ENCODE assay signal across 8 mouse cellular contexts in genomic region chr5:66617921-66618460, GRCm38 (mm10). TPM values are rescaled to one million over a fixed set of nuclear protein-coding genes. Genes with fewer than 3 reads are reported as not detected.
A peak's percentile ranks its signal among the peaks of the same experiment; 100 is the strongest.
DNase-seq lines count a peak whose midpoint lies in the region; ATAC-seq and TF ChIP-seq lines count a peak whose summit lies in the region.

No protein-coding gene starts in this region.

- no peak for TF ChIP-seq CTCF in lung, embryonic 14.5 days (IDR thresholded peaks at IDR 0.05; ENCODE audit: low read depth)

- H3K4me3 ChIP-seq in lung, embryonic 14.5 days (ENCODE audit: low read depth, low read length), result peak overlapping the region; percentile 90
- H3K4me3 ChIP-seq in embryonic facial prominence, embryonic 14.5 days (ENCODE audit: low read depth, low read length), result peak overlapping the region; percentile 64
- H3K4me3 ChIP-seq in hindbrain, embryonic 14.5 days (replicated peaks; ENCODE audit: low read length), result peak overlapping the region; percentile 70
- peak overlapping the region; percentile 84 for H3K4me3 ChIP-seq in limb, embryonic 15.5 days
- peak overlapping the region; percentile 94 for H3K4me3 ChIP-seq in neural tube, embryonic 15.5 days (replicated peaks)

- H3K9me3 ChIP-seq in lung, embryonic 14.5 days (ENCODE audit: low read depth, low read length), result no peaks in the 10 kb centered on the region
- H3K9me3 ChIP-seq in embryonic facial prominence, embryonic 14.5 days (ENCODE audit: control insufficient read depth, low read length), result no peaks in the 10 kb centered on the region
- no peaks in the 10 kb centered on the region for H3K9me3 ChIP-seq in hindbrain, embryonic 14.5 days (ENCODE audit: control insufficient read depth, low read length)
- H3K9me3 ChIP-seq in limb, embryonic 15.5 days, result no peaks in the 10 kb centered on the region
- no peaks in the 10 kb centered on the region for H3K9me3 ChIP-seq in neural tube, embryonic 15.5 days (replicated peaks)

- WGBS in lung, embryonic 14.5 days, result under 1% methylated on average over 53 of the region's 54 CpGs
- under 1% methylated on average over 44 of the region's 54 CpGs for WGBS in embryonic facial prominence, embryonic 14.5 days
- under 1% methylated on average over 54 of the region's 54 CpGs for WGBS in hindbrain, embryonic 14.5 days
- under 1% methylated on average over 54 of the region's 54 CpGs for WGBS in limb, embryonic 15.5 days
- under 1% methylated on average over 51 of the region's 54 CpGs for WGBS in neural tube, embryonic 15.5 days

- ATAC-seq in lung, embryonic 14.5 days (ENCODE audit: insufficient read depth), result peak; percentile 59
- ATAC-seq in embryonic facial prominence, embryonic 14.5 days (ENCODE audit: low read depth), result peak; percentile 56
- ATAC-seq in hindbrain, embryonic 14.5 days (ENCODE audit: low FRiP score), result peak; percentile 59
- peak; percentile 49 for ATAC-seq in limb, embryonic 15.5 days (ENCODE audit: insufficient number of reproducible peaks, low FRiP score, low TSS enrichment, low read depth)
- ATAC-seq in neural tube, embryonic 15.5 days (ENCODE audit: low FRiP score), result peak; percentile 64

- peak overlapping the region; percentile 93 for H3K9ac ChIP-seq in lung, embryonic 14.5 days
- peak overlapping the region; percentile 89 for H3K9ac ChIP-seq in embryonic facial prominence, embryonic 14.5 days (ENCODE audit: low read depth, low read length)
- H3K9ac ChIP-seq in hindbrain, embryonic 14.5 days, result peak overlapping the region; percentile 92
- peak overlapping the region; percentile 94 for H3K9ac ChIP-seq in limb, embryonic 15.5 days
- H3K9ac ChIP-seq in neural tube, embryonic 15.5 days (replicated peaks), result peak overlapping the region; percentile 99

- H3K4me2 ChIP-seq in lung, embryonic 14.5 days, result peak overlapping the region; percentile 83
- peak overlapping the region; percentile 85 for H3K4me2 ChIP-seq in embryonic facial prominence, embryonic 14.5 days (ENCODE audit: low read depth, low read length)
- peak overlapping the region; percentile 62 for H3K4me2 ChIP-seq in hindbrain, embryonic 14.5 days (replicated peaks)
- peak overlapping the region; percentile 84 for H3K4me2 ChIP-seq in limb, embryonic 15.5 days
- peak overlapping the region; percentile 71 for H3K4me2 ChIP-seq in neural tube, embryonic 15.5 days

- H3K27me3 ChIP-seq in lung, embryonic 14.5 days (ENCODE audit: insufficient read depth, low read length), result no peaks in the 10 kb centered on the region
- no peaks in the 10 kb centered on the region for H3K27me3 ChIP-seq in embryonic facial prominence, embryonic 14.5 days (replicated peaks; ENCODE audit: control insufficient read depth, insufficient read depth, low read length)
- H3K27me3 ChIP-seq in hindbrain, embryonic 14.5 days (ENCODE audit: control insufficient read depth, insufficient read depth, low read length), result no peaks in the 10 kb centered on the region
- no peaks in the 10 kb centered on the region for H3K27me3 ChIP-seq in limb, embryonic 15.5 days
- H3K27me3 ChIP-seq in neural tube, embryonic 15.5 days (replicated peaks), result no peaks in the 10 kb centered on the region

- peaks cover 24% of the 10 kb centered on the region for H3K4me1 ChIP-seq in lung, embryonic 14.5 days (ENCODE audit: insufficient read depth)
- peaks cover 29% of the 10 kb centered on the region for H3K4me1 ChIP-seq in embryonic facial prominence, embryonic 14.5 days (ENCODE audit: control insufficient read depth, insufficient read depth, low read length)
- peaks cover 40% of the 10 kb centered on the region for H3K4me1 ChIP-seq in hindbrain, embryonic 14.5 days (replicated peaks; ENCODE audit: control insufficient read depth, insufficient read depth, low read length)
- peaks cover 54% of the 10 kb centered on the region for H3K4me1 ChIP-seq in limb, embryonic 15.5 days
- peaks cover 59% of the 10 kb centered on the region for H3K4me1 ChIP-seq in neural tube, embryonic 15.5 days

- peak overlapping the region; percentile 97 for H3K27ac ChIP-seq in lung, embryonic 14.5 days (ENCODE audit: low read depth)
- peak overlapping the region; percentile 96 for H3K27ac ChIP-seq in embryonic facial prominence, embryonic 14.5 days (replicated peaks; ENCODE audit: low read depth, low read length)
- H3K27ac ChIP-seq in hindbrain, embryonic 14.5 days, result peak overlapping the region; percentile 92
- peak overlapping the region; percentile 98 for H3K27ac ChIP-seq in limb, embryonic 15.5 days
- peak overlapping the region; percentile 96 for H3K27ac ChIP-seq in neural tube, embryonic 15.5 days (replicated peaks)

- no peaks in the 10 kb centered on the region for H3K36me3 ChIP-seq in lung, embryonic 14.5 days (ENCODE audit: insufficient read depth)
- no peaks in the 10 kb centered on the region for H3K36me3 ChIP-seq in embryonic facial prominence, embryonic 14.5 days (ENCODE audit: control insufficient read depth, insufficient read depth, low read length)
- H3K36me3 ChIP-seq in hindbrain, embryonic 14.5 days (replicated peaks; ENCODE audit: control insufficient read depth, insufficient read depth), result no peaks in the 10 kb centered on the region
- no peaks in the 10 kb centered on the region for H3K36me3 ChIP-seq in limb, embryonic 15.5 days
- no peaks in the 10 kb centered on the region for H3K36me3 ChIP-seq in neural tube, embryonic 15.5 days

- DNase-seq in lung, embryonic 14.5 days, result peak; percentile 52
- DNase-seq in lung, postnatal 4 days, result no peak
- peak; percentile 54 for DNase-seq in adrenal gland, postnatal 14 days
- no peak for DNase-seq in embryonic facial prominence, embryonic 14.5 days (ENCODE audit: low spot score)
- DNase-seq in hindbrain, embryonic 14.5 days (ENCODE audit: low spot score), result peak; percentile 45
- DNase-seq in MN1 (ENCODE audit: low spot score), result no peak

RNA-seq across cellular contexts. Expression of gene Apbb2, which starts 0.6 kb away (rescaled TPM):
- polyA plus RNA-seq in lung, embryonic 14.5 days (2014; fragmentation: Nextera tagmentation; extraction: Ambion mirVana), result 49.8 and 54.6 TPM in 2 replicates
- total RNA-seq in adrenal gland, postnatal 14 days (2021), result 54.6 and 59.9 TPM in 2 replicates
- 39.8 and 47.9 TPM in 2 replicates for polyA plus RNA-seq in embryonic facial prominence, embryonic 14.5 days (2014; fragmentation: Nextera tagmentation; extraction: Ambion mirVana)
- polyA plus RNA-seq in hindbrain, embryonic 14.5 days (2014; fragmentation: Nextera tagmentation; extraction: Ambion mirVana), result 113 and 123 TPM in 2 replicates
- 43.2 and 45.6 TPM in 2 replicates for polyA plus RNA-seq in limb, embryonic 15.5 days (2015; fragmentation: Nextera tagmentation; extraction: Ambion mirVana)
- 98.8 and 118 TPM in 2 replicates for polyA plus RNA-seq in neural tube, embryonic 15.5 days (2015; fragmentation: Nextera tagmentation; extraction: Ambion mirVana)

RNA-seq across cellular contexts. Expression of gene Uchl1, which starts 57.9 kb away (rescaled TPM):
- 60.5 and 61.0 TPM in 2 replicates for polyA plus RNA-seq in lung, embryonic 14.5 days (2014; fragmentation: Nextera tagmentation; extraction: Ambion mirVana)
- 72.4 and 110 TPM in 2 replicates for total RNA-seq in adrenal gland, postnatal 14 days (2021)
- polyA plus RNA-seq in embryonic facial prominence, embryonic 14.5 days (2014; fragmentation: Nextera tagmentation; extraction: Ambion mirVana), result 142 TPM in 2 replicates
- polyA plus RNA-seq in hindbrain, embryonic 14.5 days (2014; fragmentation: Nextera tagmentation; extraction: Ambion mirVana), result 1,396 and 1,527 TPM in 2 replicates
- 69.7 and 75.2 TPM in 2 replicates for polyA plus RNA-seq in limb, embryonic 15.5 days (2015; fragmentation: Nextera tagmentation; extraction: Ambion mirVana)
- polyA plus RNA-seq in neural tube, embryonic 15.5 days (2015; fragmentation: Nextera tagmentation; extraction: Ambion mirVana), result 1,207 and 1,502 TPM in 2 replicates

Comparison
In these comparisons a context has a peak if more than half of its experiments do, and no peak if none do; other contexts are left out.
1. DNase-seq: peak in lung, embryonic 14.5 days (single experiment), adrenal gland, postnatal 14 days (single experiment) and hindbrain, embryonic 14.5 days (single experiment); none in lung, postnatal 4 days (0 of 2), embryonic facial prominence, embryonic 14.5 days (single experiment) and MN1 (single experiment).
2. Peak in every context shown above with its lines, with median percentiles within 50 percentile points of each other: ATAC-seq, H3K27ac ChIP-seq, H3K4me2 ChIP-seq, H3K4me3 ChIP-seq and H3K9ac ChIP-seq.